Comparison of ENCODE assay signal across 10 mouse cellular contexts in genomic region chr2:166667790-166668695, GRCm38 (mm10). TPM values are rescaled to one million over a fixed set of nuclear protein-coding genes. Genes with fewer than 3 reads are reported as not detected.
DNase-seq lines count a peak whose midpoint lies in the region; ATAC-seq and TF ChIP-seq lines count a peak whose summit lies in the region.
"Had no signal": no experiment of that assay in that cellular context is flagged by ENCODE, and none has a peak within 500 bp of the region (broad histone marks: within the 10 kb centered on the region; RNA-seq: fewer than 3 reads in every experiment).

No protein-coding gene starts in this region.

- DNase-seq in cerebellum, postnatal 10 days: peak; percentile 54 to 61
- DNase-seq in cerebellum, postnatal 4 days (ENCODE audit: low spot score in 2 of 2): no peak
- DNase-seq in lung, postnatal 0 days (ENCODE audit: low spot score): no peak
- DNase-seq in lung, postnatal 36 days: no peak
- DNase-seq in adrenal gland, adult 18-20 months (ENCODE audit: low spot score in 2 of 2): no peak
- DNase-seq: thymus, postnatal 14 days had no signal

- H3K4me2 ChIP-seq in lung, postnatal 0 days (replicated peaks; ENCODE audit: low read depth, low read length): no peak overlapping the region
- H3K4me2 ChIP-seq in hindbrain, embryonic 12.5 days (replicated peaks): no peak overlapping the region
- no peak overlapping the region for H3K4me2 ChIP-seq in neural tube, embryonic 14.5 days (ENCODE audit: low read depth, low read length)
- H3K4me2 ChIP-seq: lung, embryonic 15.5 days had no signal

- peak; percentile 28; the same call in 1 of the 2 replicates for ATAC-seq in lung, postnatal 0 days
- ATAC-seq in hindbrain, embryonic 12.5 days (ENCODE audit: low FRiP score): peak; percentile 42; the same call in 1 of the 2 replicates
- ATAC-seq in neural tube, embryonic 14.5 days (ENCODE audit: low read depth): no peak
- no peak for ATAC-seq in activated CD4-positive, CD25-positive, alpha-beta regulatory T cell, adult 4 months

- 37% methylated on average over 22 of the region's 22 CpGs for WGBS in lung, postnatal 0 days
- WGBS in hindbrain, embryonic 12.5 days: 29% methylated on average over 22 of the region's 22 CpGs
- 30% methylated on average over 22 of the region's 22 CpGs for WGBS in neural tube, embryonic 14.5 days

- no peak overlapping the region for H3K9ac ChIP-seq in lung, postnatal 0 days (replicated peaks; ENCODE audit: low read depth)
- no peak overlapping the region for H3K9ac ChIP-seq in hindbrain, embryonic 12.5 days
- no peak overlapping the region for H3K9ac ChIP-seq in neural tube, embryonic 14.5 days (replicated peaks; ENCODE audit: low read depth, low read length)
- H3K9ac ChIP-seq: lung, embryonic 15.5 days had no signal

- TF ChIP-seq CTCF in lung, postnatal 0 days (IDR thresholded peaks at IDR 0.05): no peak

- H3K9me3 ChIP-seq in lung, postnatal 0 days (ENCODE audit: low read length): no peaks in the 10 kb centered on the region
- no peaks in the 10 kb centered on the region for H3K9me3 ChIP-seq in hindbrain, embryonic 12.5 days (replicated peaks)
- no peaks in the 10 kb centered on the region for H3K9me3 ChIP-seq in neural tube, embryonic 14.5 days (ENCODE audit: control insufficient read depth, low read length)
- H3K9me3 ChIP-seq: lung, embryonic 15.5 days had no signal

- no peaks in the 10 kb centered on the region for H3K27me3 ChIP-seq in lung, postnatal 0 days (replicated peaks; ENCODE audit: insufficient read depth, low read length)
- no peaks in the 10 kb centered on the region for H3K27me3 ChIP-seq in hindbrain, embryonic 12.5 days
- no peaks in the 10 kb centered on the region for H3K27me3 ChIP-seq in neural tube, embryonic 14.5 days (ENCODE audit: control insufficient read depth, insufficient read depth, low read length)
- H3K27me3 ChIP-seq: lung, embryonic 15.5 days had no signal

- H3K27ac ChIP-seq in lung, postnatal 0 days (ENCODE audit: low read length): no peak overlapping the region
- H3K27ac ChIP-seq in hindbrain, embryonic 12.5 days: peak overlapping the region; percentile 71
- peak overlapping the region; percentile 44; the same call in 1 of the 2 replicates for H3K27ac ChIP-seq in neural tube, embryonic 14.5 days (ENCODE audit: low read depth, low read length)
- H3K27ac ChIP-seq: lung, embryonic 15.5 days had no signal

- H3K36me3 ChIP-seq in lung, postnatal 0 days (ENCODE audit: insufficient read depth, low read length): no peaks in the 10 kb centered on the region
- no peaks in the 10 kb centered on the region for H3K36me3 ChIP-seq in hindbrain, embryonic 12.5 days
- no peaks in the 10 kb centered on the region for H3K36me3 ChIP-seq in neural tube, embryonic 14.5 days (ENCODE audit: control insufficient read depth, insufficient read depth, low read length)
- H3K36me3 ChIP-seq: lung, embryonic 15.5 days had no signal

- TF ChIP-seq EP300 in lung, postnatal 0 days (IDR thresholded peaks at IDR 0.05): no peak

- H3K4me3 ChIP-seq in lung, postnatal 0 days (ENCODE audit: low read depth, low read length): no peak overlapping the region
- no peak overlapping the region for H3K4me3 ChIP-seq in hindbrain, embryonic 12.5 days
- no peak overlapping the region for H3K4me3 ChIP-seq in neural tube, embryonic 14.5 days (ENCODE audit: low read depth, low read length)
- H3K4me3 ChIP-seq: lung, embryonic 15.5 days had no signal

- H3K4me1 ChIP-seq in lung, postnatal 0 days (ENCODE audit: insufficient read depth, low read depth, low read length): no peaks in the 10 kb centered on the region
- H3K4me1 ChIP-seq in hindbrain, embryonic 12.5 days: peaks cover 83% of the 10 kb centered on the region
- H3K4me1 ChIP-seq in neural tube, embryonic 14.5 days (ENCODE audit: control insufficient read depth, insufficient read depth, low read length): peaks cover 40% of the 10 kb centered on the region

RNA-seq across cellular contexts. Expression of gene Prex1, which starts 45.6 kb away (rescaled TPM):
- polyA plus RNA-seq in lung, postnatal 0 days (2015; fragmentation: Nextera tagmentation; extraction: Ambion mirVana): 6.9 and 7.5 TPM in 2 replicates
- polyA plus RNA-seq in hindbrain, embryonic 12.5 days (2016; fragmentation: Nextera tagmentation; extraction: Ambion mirVana): 40.8 and 43.8 TPM in 2 replicates
- 25.9 and 29.4 TPM in 2 replicates for polyA plus RNA-seq in neural tube, embryonic 14.5 days (2014; fragmentation: Nextera tagmentation; extraction: Ambion mirVana)
- polyA plus RNA-seq in activated CD4-positive, CD25-positive, alpha-beta regulatory T cell, adult 4 months (2017; shearing (Covaris generic)): 10 to 100 TPM; 34.5 to 45.2 TPM
- 10 to 100 TPM in 1 of 2 experiments, 1 to 10 TPM in 1; 9.4 to 12.7 TPM for total RNA-seq in adrenal gland, adult 18-20 months (2021)

Comparison
In these comparisons a context has a peak if more than half of its experiments do, and no peak if none do; other contexts are left out.
1. DNase-seq: peak in cerebellum, postnatal 10 days (2 of 2); none in cerebellum, postnatal 4 days (0 of 2), lung, postnatal 0 days (single experiment), lung, postnatal 36 days (single experiment) and adrenal gland, adult 18-20 months (0 of 2).
2. ATAC-seq: peak in lung, postnatal 0 days (single experiment) and hindbrain, embryonic 12.5 days (single experiment); none in neural tube, embryonic 14.5 days (single experiment) and activated CD4-positive, CD25-positive, alpha-beta regulatory T cell, adult 4 months (single experiment).